Mouse (Mus musculus) erythroid progenitor cell, adult 5-6 weeks (primary cell): Measurements from ENCODE around the gene Rap1b. TPM values are rescaled to one million over a fixed set of nuclear protein-coding genes. Genes with fewer than 3 reads are reported as not detected.

Experiments
- ATAC-seq: replicated peaks from 2 replicates; pipeline ENCODE4 v1.8.0; 2016; ENCODE audit warnings: moderate number of reproducible peaks, mild to moderate bottlenecking, moderate TSS enrichment, inconsistent platforms; ENCODE audit not compliant: poor library complexity, low FRiP score, severe bottlenecking
- total RNA-seq, 2 experiments: library from RNA; stranded (forward) in 1 of 2; stranded (reverse) in 1 of 2; fragments of 150-400 nt in 1 of 2; fragments of 186-747, 209-891 nt in 1 of 2; gene quantifications; 2 replicates each; pipeline versions ENCODE4 v1.2.3 to v1.2.4; 2015 to 2017; ENCODE audit warnings: low replicate concordance in 2 of 2

Rap1b gene
- total RNA-seq, 2 experiments from 2014 or later: 27.2 to 114 TPM

DNA sequence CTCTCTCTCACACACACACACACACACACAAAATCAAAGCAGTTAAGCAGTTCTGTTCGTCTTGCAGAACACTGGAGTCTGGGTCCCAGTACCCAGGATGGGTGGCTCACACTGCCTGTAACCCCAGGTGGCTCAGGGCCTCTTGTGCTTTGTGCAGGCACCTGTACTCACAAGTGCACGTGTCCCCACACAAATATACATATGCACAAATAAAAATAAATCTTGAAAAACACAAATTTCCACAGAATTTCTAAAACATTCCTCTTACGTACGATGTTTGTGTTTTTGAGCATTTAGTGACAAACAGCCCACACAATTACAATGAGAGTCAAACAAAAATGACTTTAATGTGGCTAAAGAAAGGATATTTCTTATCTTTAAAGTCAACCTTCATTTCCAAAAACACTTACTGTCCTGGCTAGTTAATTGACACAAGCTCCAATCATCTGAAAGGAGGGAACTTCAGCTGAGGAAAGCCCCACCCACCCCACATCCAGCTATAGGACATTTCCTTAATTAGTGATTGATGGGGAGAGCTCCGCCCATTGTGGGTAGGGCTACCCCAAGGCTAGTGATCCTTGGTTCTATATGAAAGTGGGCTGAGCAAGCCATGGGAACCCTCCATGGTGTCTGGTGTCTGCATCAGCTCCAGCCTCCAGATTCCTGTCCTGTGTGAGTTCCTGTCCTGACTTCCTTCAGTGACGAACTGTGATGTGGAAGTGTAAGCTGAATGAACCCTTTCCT, 70.3 kb downstream of the Rap1b start:
- no peak for ATAC-seq

- ATAC-seq: no peak
Measured at GRCm38 (mm10) chr10:117774817-117775120, 71.1 kb downstream of the Rap1b start.

- ATAC-seq: no peak
Measured at GRCm38 (mm10) chr10:117774011-117774816, 71.6 kb downstream of the Rap1b start.

DNA sequence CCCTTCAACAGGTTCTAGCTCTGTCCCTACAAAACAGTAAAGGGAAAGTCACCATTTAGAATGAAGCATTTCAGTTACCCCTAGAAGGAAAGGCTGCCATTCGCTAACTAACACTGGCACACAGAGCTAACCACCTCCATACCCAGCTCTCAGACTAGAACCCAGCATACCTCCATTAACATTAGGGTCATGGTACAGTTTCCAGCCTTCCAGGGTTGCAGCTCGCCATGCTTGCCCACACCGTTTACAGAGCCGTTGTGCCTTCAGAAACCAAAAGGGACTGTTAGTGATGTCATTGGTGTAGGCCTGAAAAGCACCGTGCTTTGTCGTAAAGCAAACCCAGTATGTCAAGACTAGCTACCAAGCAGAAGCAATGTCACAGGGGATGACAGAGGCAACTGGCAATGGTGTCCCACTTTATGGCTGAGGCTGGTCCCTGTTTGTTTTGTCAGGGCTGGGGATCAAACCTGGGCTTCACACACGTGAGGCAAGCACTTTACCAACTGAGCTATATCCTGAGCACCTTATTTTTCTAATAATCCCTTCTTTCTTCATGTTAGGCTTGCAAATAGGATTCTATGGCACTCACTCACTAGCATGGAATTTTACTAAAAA, 72.6 kb downstream of the Rap1b start:
- ATAC-seq: no peak

- ATAC-seq: no peak
Measured at GRCm38 (mm10) chr10:117772364-117773105, 73.3 kb downstream of the Rap1b start.

- ATAC-seq: no peak
Measured at GRCm38 (mm10) chr10:117771131-117771510, 74.7 kb downstream of the Rap1b start.

DNA sequence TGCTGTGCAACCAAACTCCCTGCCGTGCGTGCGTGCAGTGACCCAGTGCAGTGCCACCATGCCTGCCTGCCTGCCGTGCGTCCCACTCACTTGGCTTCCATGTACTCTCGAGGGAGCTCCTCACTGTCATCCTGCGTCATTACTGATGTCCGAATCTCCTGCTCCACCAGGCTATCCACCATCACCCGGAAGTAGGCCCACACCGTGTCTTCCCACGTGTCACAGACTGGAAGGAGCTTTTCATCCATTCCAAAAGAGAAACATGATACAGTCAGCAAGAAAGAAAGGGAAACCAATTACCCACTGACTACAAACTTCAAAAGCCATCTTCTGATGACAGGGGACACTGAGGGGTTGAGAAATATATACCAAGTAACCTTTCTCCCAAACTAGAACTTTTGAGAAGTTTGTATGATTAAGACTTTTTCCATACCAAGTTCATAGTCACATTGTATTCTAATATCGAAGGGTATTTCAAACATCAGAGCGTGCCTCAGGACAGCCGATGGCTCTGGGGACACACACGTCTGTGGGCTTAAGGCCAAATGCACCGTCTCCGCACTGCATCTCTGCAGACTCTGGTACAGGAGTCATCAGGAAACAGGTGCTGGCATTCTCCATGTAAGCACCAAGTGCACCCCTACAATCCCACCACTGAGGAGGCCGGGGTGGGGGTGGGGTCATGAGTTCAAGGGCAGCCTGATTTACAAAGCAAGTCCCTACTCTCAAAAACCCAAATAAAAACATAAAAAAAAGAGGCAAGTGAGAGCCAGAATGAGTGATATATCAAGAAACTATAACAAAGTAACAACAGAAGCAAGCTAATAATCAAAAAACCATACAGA, 75.3 kb downstream of the Rap1b start:
- no peak for ATAC-seq

GRCm38 (mm10) chr10:117769541-117770285, 76.1 kb downstream of the Rap1b start:
- no peak for ATAC-seq

GRCm38 (mm10) chr10:117768141-117768440, 77.7 kb downstream of the Rap1b start:
- no peak for ATAC-seq

GRCm38 (mm10) chr10:117767286-117768140, 78.3 kb downstream of the Rap1b start:
- ATAC-seq: no peak

DNA sequence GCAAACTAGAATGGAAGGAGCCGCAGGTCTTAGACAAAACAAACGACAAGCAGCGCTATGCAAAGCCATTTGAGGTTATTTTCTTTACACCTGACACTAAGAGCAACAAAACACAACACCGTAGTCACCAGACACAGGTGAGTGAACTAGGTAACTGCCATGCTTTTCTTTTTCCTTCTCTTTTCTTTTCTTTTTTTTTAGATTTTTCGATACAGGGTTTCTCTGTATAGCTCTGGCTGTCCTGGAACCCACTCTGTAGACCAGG, 79.0 kb downstream of the Rap1b start:
- ATAC-seq: no peak

- ATAC-seq: no peak
Measured at GRCm38 (mm10) chr10:117766111-117766895, 79.5 kb downstream of the Rap1b start.

DNA sequence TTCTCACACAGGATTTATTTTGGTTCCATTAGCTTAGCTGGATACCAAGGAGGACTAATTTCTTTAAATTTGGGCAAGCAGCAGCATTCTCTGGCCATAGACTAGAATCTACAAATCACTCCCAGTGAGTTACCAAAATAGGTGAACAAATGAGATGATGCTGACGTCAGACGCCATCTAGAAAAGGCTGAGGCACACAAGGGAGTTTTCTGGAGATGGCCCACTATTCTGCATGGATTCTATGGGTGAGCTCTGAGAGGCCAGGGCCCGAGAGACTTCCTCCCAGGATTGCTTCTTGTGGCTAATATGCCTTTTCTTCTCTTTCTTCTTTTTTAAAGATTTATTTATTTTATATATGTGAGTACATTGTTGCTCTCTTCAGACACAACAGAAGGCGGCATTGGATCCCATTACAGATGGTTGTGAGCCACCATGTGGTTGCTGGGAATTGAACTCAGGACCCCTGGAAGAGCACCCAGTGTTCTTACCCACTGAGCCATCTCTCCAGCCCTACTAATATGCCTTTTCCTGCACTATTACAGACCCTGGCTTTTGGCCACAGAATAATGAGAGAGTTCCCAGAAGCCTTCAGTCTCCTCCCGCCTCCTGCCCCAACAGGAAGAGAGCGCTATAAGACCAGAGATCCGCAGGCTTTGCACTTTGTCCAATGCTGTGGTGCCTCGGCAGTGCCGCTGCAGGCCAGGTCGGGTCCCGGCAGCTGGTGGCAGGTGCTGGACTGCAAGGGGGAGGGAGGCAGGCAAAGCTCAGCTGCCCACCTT, 80.5 kb downstream of the Rap1b start:
- ATAC-seq: no peak

DNA sequence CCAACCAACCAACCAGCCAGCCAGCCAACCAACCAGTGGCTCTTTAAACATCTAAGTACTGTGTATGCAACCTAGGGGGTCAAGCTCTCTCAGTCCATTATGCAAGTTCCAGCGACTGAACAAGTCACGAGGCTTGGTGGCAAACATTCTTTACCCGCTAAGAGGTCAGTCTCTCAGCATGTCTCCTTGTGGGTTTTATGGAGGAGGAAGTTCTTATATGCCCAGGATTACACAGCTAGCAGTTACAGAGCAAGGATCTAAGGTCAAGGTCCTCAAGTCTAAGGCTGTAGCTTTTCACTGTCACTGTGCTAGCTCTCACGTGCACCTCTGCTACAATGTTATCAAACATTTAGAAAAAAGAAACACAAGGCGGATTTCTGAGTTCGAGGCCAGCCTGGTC, 81.2 kb downstream of the Rap1b start:
- ATAC-seq: no peak
